Mouse (Mus musculus) left cerebral cortex, postnatal 25 days (tissue): ENCODE results near the gene Dtnb. TPM values are rescaled to one million over a fixed set of nuclear protein-coding genes. Genes with fewer than 3 reads are reported as not detected.

ENCODE experiments used
- DNase-seq, 2 experiments: peaks; one replicate each; pipeline ENCODE4 v3.0.0; 2022; ENCODE audit warnings: low spot score in 2 of 2, mixed read lengths in 1 of 2
- intact Hi-C: fragments of 180-260 bp; cut with DNase I; formaldehyde crosslinking; loops from one replicate; pipeline ENCODE4 v1.15.1; 2025
- total RNA-seq, 2 experiments: library from RNA; stranded (reverse); gene quantifications; 2 replicates each; pipeline ENCODE4 v1.2.3; 2021

Dtnb gene
- total RNA-seq, 2 experiments from 2014 or later = 105 to 112 TPM

DNA sequence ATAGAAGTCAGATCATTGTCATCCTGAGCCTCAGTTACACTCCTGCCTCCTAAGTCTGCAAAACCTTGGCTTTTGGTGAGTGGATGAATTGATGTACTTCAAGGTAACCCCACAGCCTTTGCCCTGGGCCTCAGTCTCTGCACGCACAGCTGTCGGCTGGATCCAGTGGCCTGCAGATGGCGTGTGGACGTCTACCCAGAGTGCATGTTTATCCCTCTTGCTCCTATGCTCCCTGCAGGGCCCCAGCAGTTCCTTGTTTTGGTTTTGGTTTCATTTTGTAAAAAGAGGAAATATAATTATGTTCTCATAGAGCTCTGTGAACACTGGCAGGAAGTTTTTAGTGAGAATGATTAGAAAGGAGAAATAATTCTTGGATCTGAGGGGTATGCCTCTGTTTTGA lies 187.2 kb downstream of the Dtnb start:
- DNase-seq = no peak
- intact Hi-C loops = no loop called here

DNA sequence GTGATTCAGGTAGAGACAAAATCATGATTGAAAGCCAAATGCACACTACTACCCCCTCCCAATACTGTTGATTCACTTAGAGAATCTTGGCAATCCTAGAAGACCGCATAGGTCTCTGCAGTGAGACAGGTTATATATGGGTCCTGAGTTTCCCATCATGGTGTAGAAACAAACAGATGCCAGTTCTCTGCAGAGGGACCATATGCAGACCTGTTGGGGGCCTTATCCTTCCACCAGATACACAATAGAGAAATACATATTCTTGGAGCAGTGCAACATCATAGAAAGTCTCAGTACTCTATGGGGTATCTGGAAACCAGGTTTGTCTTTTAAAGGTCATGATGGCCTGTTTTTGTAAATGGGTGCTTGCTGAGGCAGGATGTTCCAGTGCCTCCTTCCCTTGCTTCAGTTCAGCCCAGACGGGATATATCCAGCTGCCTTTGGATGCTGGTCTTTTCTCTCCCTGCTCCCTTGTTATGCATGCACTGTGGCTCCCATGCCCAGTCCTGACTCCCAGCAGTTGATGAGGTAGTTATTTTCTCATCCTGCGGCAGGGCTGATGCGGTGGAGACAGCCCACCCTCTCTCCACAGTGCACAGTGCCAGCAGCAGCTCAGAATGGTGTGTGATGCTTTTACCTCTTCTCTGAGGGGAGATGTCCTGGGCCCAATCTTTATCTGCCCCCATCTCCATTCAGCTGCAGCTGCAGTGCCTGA lies 188.9 kb downstream of the Dtnb start:
- intact Hi-C loops = no loop called here

DNA sequence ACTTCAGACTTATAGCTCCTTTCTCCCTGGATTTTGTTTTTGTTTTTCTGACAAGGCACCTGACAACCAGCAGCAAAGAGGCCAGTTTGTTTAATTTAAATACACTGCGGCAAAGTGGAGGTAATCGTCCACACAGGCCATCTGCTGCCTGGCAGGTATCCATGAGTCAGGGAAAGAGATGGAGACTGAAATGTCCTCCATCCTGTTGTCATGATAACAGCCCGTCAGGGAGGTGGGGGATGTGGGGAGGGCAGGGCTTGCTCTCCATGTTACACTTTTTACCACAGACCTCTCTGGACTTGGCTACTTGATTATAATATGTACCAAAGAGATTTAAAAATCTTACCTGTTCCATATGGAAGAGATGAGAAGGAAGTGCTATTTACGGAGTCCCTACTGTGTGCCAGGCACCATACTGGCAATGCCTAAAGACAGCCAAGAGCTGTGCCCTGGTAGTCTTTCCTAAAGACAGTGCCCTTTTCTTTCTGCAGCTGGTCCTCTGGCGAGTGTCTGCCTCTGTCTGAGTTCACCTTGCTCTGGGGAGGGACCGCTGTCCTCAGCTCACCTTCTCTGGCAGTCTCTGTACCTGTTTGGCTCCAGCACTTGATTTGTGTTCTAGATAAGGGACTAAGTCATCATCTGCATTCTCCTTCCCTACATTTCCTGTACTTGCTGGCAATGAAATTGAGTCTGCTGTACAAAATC lies 189.6 kb downstream of the Dtnb start:
- intact Hi-C loops = no loop called here
- peak in 1 of 2 experiments; percentile 43 for DNase-seq

More for the DNA sequence above, 188.9 kb downstream of the Dtnb start:
- DNase-seq = no peak

DNA sequence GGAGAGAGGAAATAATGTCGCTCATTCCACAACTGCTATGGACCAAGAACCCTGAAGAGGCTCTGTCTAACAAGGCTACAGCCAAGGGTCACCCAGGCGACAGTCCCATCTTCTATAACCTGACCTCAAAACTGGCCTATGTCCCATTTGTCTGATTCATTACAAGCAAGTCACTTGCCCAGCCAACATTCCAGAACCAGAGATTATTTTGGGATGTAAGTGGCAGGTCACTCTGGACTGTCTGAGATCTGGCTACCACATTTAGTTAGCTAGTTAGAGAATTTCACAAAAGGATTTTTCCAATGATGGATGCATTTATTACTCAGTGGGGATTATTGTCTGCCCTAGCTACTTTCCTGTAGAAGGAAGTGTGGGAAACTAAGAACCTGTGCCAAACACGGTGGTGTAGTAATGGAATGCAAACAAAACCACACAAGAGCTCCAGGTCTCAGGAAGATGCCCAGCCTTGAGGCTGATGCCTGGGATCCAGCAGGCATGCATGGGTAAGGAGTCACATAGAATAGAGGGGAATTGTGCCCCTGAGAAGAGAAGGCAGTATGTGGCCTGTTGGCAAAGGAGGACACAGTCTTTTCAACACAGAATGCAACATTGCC lies 192.1 kb downstream of the Dtnb start:
- DNase-seq = no peak
- intact Hi-C loops = no loop called here

DNA sequence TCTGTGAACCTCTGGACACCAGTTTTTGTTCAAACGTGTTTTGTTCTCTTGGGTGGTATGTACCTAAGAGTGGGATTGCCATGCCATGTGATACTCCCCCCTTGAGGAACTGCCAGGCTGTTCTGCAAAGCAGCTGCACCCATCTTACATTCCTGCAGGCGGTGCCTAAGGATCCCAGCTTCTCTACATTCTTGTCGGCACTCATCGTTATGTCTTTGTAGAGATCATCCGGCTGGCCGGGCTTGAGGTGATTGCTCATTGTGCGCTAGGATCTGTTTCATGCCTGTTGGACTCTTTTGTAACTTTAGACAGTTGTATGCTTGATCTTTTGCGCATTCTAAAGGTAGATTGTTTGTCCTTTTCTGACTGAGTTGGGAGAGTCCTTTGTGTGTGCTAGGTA lies 195.2 kb downstream of the Dtnb start:
- DNase-seq = no peak
- intact Hi-C loops = no loop called here

DNA sequence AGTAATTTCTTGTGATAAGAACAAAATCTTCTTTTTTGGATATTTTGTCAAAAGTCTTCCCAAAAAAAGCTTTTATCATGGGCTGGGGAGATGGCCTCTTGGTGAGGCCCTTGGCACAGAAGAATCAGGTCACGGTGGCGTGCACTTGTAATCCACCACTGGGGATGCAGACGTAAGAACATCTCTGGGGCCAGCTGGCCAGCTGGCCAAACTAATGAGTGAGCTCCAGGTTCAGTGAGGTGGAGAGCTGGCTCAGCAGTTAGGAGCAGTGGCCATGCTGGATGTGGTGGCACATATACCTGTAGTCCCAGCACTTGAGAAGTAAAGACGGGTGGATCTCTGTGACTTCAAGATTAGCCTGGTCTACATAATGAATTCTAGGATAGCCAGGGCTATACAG lies 196.2 kb downstream of the Dtnb start:
- DNase-seq = no peak
- intact Hi-C loops = no loop called here

DNA sequence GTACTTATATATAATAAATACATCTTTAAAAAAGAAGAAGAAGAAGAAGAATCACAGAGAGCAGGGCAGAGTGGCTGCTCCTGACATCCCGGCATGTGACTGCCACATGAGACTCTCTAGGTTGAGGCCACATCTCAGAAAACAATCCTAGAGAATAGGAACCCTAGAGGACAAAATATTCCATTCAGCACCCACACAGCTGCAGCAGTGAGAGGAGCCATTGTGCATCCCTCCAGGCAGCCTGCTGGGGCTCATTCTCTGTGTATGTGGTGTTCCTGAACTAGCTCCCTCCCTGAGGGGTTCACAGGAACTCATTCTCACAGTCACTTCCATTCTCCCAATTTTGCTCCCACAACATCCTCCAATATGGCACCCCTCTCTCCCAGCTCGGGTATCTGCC lies 198.4 kb downstream of the Dtnb start:
- intact Hi-C loops = no loop called here
- DNase-seq = no peak

DNA sequence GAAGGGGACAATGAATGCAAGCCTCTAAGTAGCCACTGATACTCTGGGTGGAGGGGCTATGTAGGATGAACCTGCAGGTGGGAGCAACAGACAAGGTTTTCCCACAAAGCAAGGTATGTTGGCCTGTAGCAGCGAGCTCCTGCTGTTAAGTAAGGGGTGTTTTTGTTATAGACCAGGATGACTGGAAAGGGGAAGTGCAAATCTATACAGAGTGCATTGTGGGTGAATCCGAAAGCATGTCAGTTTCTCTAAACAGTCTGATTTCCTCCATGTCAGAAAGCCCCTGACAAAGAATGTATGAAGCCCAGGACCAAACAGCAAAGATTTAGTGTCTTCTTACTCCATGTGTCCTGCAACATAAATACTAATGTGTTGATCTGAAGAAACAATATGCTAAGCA lies 198.9 kb downstream of the Dtnb start:
- no peak for DNase-seq
- intact Hi-C loops = no loop called here

DNA sequence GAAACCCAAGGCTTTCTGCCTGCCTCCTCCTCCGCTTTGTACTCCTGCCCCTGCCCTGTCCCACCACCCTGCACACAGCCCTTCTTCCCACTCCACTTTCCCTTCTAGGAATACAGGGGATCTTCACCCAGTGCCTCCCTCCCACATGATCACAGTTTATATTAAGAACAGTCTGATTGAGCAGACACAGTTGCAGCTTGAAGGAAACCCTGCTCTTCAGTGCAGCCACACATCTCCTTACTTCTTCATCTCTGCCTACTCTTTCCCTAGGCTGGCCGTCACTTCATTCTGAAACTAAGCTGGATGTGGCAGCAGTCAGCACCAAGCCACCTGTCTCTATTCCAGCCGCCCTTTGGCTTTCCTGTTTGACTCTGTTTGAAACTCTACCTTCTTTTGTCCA lies 201.5 kb downstream of the Dtnb start:
- DNase-seq = peak in 1 of 2 experiments; percentile 81

DNA sequence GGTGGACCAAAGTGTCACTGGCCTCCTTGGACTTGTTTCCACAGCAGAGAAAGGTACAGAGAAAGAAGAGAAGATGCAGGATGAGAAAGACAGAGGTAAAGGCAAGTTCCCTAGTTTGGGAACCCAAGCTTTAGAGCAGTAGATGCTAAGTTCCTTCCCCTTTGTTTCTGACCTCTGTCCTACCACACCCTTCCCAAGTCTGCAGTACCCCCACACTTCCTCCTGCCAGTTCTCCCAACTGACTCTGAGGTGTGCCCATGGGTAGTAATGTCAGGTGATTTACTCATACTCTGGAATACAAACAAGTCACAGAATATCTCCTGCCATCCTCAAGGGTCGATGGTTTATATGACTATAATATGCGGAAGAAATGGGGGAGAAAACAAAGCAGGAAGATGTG lies 203.8 kb downstream of the Dtnb start:
- DNase-seq = no peak

More for the DNA sequence above, 201.5 kb downstream of the Dtnb start:
- intact Hi-C loops = no loop called here

DNA sequence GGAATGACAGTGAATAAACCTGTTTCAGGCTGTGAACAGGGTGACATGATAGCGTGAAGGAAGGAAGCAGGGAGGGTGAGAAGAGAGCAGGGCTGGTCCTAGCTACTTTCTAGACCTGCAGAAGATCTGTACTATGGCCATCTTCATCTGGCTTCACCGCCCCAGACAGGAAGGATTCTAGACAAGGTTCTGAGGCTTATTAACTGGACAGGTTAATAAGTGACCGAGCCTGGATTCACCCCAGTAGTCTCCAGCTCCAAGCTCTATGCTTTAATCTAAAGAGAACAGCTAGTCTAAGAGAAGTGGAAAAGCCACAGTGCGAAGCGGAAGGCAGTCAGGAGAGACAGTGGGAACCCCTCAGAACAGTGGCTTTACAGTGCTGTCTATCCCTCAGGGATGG lies 205.5 kb downstream of the Dtnb start:
- DNase-seq = no peak
- intact Hi-C loops = no loop called here

More for the DNA sequence above, 203.8 kb downstream of the Dtnb start:
- intact Hi-C loops = no loop called here

DNA sequence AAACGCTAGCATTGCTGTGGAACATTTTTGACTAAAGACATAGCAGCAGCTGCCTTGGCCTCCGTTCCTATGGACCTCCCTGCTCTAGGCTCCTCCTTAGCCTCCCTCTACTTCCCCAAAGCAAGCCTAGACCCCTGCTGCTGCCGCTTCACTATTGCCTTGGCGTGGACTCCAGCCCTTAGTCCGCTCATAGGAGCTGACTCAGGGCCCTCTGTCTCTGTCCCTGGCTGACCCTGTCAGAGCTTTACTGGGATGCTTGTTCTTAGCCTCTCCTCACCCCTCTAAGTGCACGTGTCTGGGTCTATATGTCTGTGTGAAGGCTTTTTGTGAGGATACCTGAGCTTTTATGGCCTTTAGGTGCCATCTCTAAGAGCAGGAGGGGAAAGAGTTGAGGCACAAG lies 206.1 kb downstream of the Dtnb start:
- DNase-seq = no peak
- intact Hi-C loops = no loop called here

DNA sequence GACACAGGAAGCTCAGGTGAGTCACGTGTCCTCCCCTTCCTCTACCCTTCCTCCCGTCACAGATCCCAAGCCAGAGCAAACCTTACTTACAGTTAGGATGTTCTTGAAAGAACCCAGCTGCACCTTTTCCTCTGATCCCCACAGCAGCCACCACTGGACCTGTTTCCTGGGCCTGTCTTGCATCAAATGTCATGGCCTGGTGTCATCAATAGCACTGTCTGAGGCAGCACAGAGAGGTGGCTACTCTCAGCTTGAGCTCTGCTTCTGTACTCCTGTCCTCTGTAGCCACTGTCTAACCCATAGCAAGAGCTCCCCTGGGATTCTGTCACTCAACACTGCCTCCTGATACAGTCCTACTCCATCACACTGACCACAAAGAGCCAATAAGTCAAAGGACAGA lies 207.5 kb downstream of the Dtnb start:
- intact Hi-C loops = no loop called here
- no peak for DNase-seq

DNA sequence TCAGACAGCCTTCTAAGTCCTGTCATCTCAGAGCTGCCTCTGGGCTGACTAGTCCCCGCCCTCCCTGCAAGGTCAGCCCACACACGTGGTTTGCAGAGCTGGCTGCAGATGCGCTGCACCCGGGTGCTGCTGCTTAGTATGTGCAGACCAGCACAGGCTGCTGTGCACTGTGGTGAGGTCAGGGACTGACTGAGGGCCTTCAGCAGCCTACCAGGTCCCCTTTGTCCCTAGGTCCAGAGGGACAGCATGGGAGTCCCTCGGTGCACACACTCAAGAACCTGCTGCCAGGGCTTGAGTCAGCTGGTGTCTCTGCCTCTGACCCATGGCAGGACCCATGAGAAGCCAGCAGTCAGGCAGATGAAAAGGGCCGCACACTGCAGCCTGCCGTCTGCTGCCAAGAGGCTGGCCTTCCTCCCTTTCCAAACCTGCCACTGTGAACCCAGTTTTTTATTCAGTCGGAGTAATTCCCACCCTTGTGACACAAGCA lies 208.3 kb downstream of the Dtnb start:
- DNase-seq = peak; percentile 61 to 68
- intact Hi-C loops = no loop called here

DNA sequence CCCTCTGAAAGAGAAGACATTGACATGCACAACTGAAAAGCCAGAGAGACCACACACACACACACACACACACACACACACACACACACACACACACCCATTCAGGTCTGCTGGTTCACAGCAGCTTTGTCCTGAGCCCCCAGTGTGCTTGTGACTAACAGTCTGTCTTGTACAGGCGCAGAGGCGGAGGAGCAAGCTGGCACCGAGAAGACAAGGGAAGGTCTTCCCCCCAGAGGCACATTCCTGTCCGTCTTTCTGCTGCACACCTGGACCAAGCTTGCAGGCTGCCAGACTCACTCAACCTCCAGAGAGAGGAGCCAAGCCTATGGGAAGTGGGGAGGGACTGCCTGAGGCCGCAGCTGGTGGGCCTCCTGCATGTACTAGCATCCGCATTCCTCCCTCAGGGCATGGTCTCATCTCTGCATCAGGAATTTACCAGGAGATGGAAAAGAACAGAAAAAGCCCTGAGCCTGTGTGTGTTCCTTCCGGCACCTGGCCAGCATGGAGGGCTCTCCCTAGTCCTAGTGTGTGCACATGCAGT lies 208.8 kb downstream of the Dtnb start:
- intact Hi-C loops = no loop called here
- DNase-seq = no peak

DNA sequence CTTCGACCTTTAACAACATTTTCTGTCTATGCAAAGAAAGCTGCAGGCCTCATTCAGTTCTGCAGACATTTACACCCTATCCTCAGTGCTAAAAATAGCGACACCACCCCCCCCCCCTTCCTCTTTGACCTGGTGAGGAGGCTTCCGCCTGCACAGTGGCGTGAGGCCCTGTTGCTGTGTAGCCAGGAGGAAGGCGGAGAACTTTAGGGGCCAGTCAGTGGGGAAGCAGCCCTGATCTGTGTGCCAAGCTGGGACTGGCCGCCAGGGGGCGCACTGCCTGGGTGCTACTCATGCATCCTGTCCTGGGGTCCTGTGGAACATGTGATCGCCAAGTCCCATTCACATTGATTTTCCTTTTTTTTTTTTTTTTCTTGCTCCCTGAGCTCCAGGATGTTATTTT lies 209.3 kb downstream of the Dtnb start:
- intact Hi-C loops = no loop called here
- DNase-seq = peak; percentile 79 to 85

DNA sequence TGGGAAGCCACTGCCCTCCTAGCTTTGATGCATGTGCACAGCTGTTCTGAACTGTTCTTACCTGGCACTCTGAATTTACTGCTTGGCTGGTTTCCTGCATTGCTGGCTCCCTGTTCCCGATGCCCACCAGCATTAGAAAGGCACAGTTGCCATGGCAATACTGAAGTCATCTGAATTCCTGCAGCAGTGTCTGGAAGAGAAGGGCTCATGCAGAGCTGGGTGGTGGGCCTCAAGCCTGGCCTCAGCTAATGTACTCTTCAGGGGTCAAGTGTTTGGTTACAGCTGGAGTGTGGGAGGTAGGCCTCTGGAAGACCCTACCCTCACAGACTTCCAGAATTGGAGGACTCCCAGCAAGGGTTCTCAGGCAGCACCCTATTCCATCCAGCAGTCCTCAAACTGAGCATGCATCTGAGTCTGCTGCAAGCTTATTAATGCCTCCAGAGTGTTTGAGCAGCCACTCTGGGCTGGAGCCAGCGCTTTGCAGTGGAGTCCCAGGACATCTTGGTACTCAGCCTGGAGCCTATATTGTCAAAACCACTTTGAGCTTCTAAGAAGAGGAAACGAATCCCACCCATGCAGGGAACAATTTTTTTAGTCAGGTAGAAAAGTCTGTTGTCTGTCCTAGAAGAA lies 211.1 kb downstream of the Dtnb start:
- DNase-seq = peak; percentile 55 to 66
- intact Hi-C loops = no loop called here

DNA sequence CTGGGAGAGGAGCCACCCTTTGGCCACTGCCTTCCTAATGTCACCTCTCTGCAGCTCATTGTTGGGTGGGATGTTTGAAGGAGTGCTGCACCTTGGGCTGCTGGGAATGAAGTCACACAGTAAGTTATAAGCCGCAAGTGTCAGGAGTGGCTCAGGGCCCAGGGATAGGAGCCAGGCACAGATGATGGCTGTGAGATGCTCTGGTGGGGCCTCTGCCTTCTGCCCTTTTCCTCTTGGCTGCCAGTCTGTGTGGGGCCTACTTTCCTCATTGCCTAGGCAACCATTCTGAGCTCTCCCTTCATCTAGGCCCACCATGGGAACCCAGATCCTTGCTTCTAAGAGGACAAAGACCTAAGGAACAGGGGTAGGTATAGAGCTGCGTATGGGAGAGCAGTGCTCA lies 212.1 kb downstream of the Dtnb start:
- intact Hi-C loops = no loop called here
- no peak for DNase-seq

DNA sequence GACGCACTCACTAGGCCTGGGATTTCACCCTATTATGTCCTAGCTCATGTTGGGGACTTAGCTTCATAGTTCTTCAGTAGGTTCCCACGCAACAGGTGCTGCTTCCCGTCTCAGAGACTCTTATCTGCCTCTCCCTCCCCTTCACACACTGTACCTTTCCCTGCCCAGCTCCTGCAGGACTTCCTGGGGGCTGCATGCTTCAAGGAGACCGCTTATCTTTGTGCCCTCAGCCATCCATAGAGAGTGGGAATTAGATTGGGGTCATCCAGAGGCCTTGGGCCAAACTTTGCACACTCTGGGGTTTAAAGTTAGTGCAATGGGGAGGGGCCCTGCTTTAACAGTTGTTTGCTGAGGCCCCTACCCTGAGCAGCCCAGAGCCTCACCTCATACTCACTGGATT lies 212.5 kb downstream of the Dtnb start:
- intact Hi-C loops = no loop called here
- DNase-seq = no peak

DNA sequence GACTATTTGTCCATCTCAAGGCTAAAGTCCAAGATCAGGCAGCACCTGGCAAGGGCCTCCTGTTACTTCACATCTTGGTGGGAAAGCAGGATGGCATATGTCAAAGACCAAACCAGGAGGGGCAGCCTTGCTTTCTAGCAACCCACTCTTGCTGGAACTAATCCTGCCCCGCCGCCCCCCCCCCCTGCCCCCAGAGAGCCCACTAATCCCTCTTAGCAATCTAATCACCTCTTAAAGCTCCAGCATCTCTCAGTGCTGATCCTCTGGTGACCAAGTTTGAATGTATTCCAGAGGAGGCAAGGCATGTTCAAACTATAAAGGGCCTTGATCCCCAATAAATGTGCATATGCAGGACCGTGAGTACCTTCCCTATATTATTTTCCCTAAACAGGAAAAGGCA lies 214.9 kb downstream of the Dtnb start:
- intact Hi-C loops = no loop called here
- DNase-seq = no peak
